Mouse (Mus musculus): Measurements from ENCODE around the gene St6gal1.
"Not testable (repeated sequence)": the region's sequence is repeated elsewhere in the genome, so short reads cannot be mapped to it uniquely, and the experiment has no call there.

St6gal1 gene

GRCm38 (mm10) chr16:23224671-23225068 lies at the start of gene St6gal1:
St6gal1 (plus strand) TSS chr16:23224740.
- DNase-seq (ENCODE audit: low spot score), result no peak

GRCm38 (mm10) chr16:23174855-23175254 lies 49.7 kb upstream of the St6gal1 start:
- DNase-seq (ENCODE audit: low spot score), result no peak

- no peak for DNase-seq (ENCODE audit: low spot score)
Observed at GRCm38 (mm10) chr16:23175956-23176355, 48.6 kb upstream of the St6gal1 start.

GRCm38 (mm10) chr16:23177856-23178255 lies 46.7 kb upstream of the St6gal1 start:
- no peak for DNase-seq (ENCODE audit: low spot score)

- no peak for DNase-seq (ENCODE audit: low spot score)
Observed at GRCm38 (mm10) chr16:23178796-23179195, 45.7 kb upstream of the St6gal1 start.

- DNase-seq (ENCODE audit: low spot score), result not testable (repeated sequence)
Observed at GRCm38 (mm10) chr16:23179436-23179835, 45.1 kb upstream of the St6gal1 start.

GRCm38 (mm10) chr16:23181054-23181453 lies 43.5 kb upstream of the St6gal1 start:
- no peak for DNase-seq (ENCODE audit: low spot score)

- DNase-seq (ENCODE audit: low spot score), result no peak
Observed at GRCm38 (mm10) chr16:23181487-23181886, 43.1 kb upstream of the St6gal1 start.

- no peak for DNase-seq (ENCODE audit: low spot score)
Observed at GRCm38 (mm10) chr16:23181942-23182597, 42.5 kb upstream of the St6gal1 start.

GRCm38 (mm10) chr16:23185824-23186223 lies 38.7 kb upstream of the St6gal1 start:
- no peak for DNase-seq (ENCODE audit: low spot score)

GRCm38 (mm10) chr16:23186418-23186817 lies 38.1 kb upstream of the St6gal1 start:
- no peak for DNase-seq (ENCODE audit: low spot score)

GRCm38 (mm10) chr16:23187983-23188382 lies 36.6 kb upstream of the St6gal1 start:
- DNase-seq (ENCODE audit: low spot score), result no peak

GRCm38 (mm10) chr16:23189612-23190011 lies 34.9 kb upstream of the St6gal1 start:
- no peak for DNase-seq (ENCODE audit: low spot score)

- DNase-seq (ENCODE audit: low spot score), result no peak
Observed at GRCm38 (mm10) chr16:23191560-23192242, 32.8 kb upstream of the St6gal1 start.

- DNase-seq (ENCODE audit: low spot score), result no peak
Observed at GRCm38 (mm10) chr16:23195618-23196017, 28.9 kb upstream of the St6gal1 start.

- DNase-seq (ENCODE audit: low spot score), result no peak
Observed at GRCm38 (mm10) chr16:23196296-23196695, 28.2 kb upstream of the St6gal1 start.

GRCm38 (mm10) chr16:23196791-23197190 lies 27.7 kb upstream of the St6gal1 start:
- no peak for DNase-seq (ENCODE audit: low spot score)

- DNase-seq (ENCODE audit: low spot score), result no peak
Observed at GRCm38 (mm10) chr16:23201498-23201897, 23.0 kb upstream of the St6gal1 start.

- no peak for DNase-seq (ENCODE audit: low spot score)
Observed at GRCm38 (mm10) chr16:23214314-23214713, 10.2 kb upstream of the St6gal1 start.

- DNase-seq (ENCODE audit: low spot score), result no peak
Observed at GRCm38 (mm10) chr16:23215241-23215900, 9.2 kb upstream of the St6gal1 start.

- DNase-seq (ENCODE audit: low spot score), result no peak
Observed at GRCm38 (mm10) chr16:23216366-23216765, 8.2 kb upstream of the St6gal1 start.

- no peak for DNase-seq (ENCODE audit: low spot score)
Observed at GRCm38 (mm10) chr16:23218313-23218712, 6.2 kb upstream of the St6gal1 start.
